Mouse (Mus musculus) fibroblast of lung, adult 2 months (primary cell): ENCODE data around the gene Fkbp14.

Experiments
- DNase-seq: peaks from one replicate; pipeline ENCODE4 v3.0.0-alpha.2; 2011; ENCODE audit warnings: low read depth

Gene Fkbp14

GRCm38 (mm10) chr6:54597208-54597607 is at the start of gene Fkbp14:
Gene Fkbp14 (minus strand): TSS chr6:54597308.
- DNase-seq, result no peak

DNA sequence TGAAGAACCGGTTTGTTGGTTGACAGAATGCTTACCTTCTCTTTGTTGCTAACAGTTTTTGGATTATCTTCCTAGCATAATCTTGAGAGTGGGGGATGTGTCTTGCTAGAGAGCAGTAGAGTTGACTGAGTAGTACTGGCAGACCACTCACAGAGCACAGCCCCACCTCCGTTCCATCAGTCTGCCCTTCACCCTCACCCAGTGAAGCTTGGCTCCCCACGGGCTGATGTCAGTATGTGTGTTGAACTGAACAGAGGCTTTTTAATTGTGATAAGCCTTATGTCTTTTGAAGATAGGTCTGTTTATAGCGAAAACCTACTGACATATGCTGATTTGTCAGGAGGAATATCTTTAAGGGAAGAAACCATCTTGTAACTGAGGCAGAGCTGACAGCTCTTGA is 46.1 kb upstream of the Fkbp14 start:
- DNase-seq, result no peak

DNA sequence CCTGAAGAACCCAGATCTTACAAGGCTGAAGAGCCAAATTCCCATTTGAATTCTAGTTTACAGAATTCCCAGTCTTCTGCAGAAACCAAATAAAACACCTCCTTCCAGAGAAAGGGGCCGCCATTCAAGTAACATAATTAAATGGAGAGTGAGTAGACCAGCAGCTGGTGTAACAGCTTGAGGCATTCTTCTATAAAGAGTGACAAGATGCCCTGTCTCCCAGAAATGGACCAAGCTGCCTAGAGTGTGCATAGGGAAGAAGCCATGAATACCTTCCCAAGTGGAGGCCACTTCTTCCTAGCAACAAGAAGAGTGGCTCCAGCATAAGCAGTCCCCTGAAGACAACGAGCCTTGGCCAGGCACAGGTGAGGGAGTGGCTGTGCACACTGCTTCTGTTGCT is 44.8 kb upstream of the Fkbp14 start:
- no peak for DNase-seq

GRCm38 (mm10) chr6:54639877-54640276 is 42.8 kb upstream of the Fkbp14 start:
- no peak for DNase-seq

DNA sequence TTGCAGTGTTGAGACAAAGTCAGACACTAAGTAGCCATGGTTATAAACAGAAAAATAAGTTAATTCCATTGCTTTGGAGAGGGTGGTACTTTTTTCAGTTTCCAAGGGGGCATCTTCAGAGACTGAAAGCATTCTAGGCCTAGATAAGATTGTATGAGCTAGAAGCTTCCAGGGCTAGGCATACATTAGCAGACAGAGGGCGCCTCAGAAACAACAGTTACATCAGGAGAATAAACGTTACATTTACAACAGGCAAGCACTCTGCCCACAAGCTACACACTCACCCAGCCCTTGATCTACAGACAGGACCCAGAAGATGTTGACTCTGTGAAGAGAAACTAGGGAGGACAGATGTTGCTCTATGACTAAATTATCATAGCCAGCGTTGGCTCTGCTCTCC is 34.4 kb upstream of the Fkbp14 start:
- DNase-seq, result no peak

DNA sequence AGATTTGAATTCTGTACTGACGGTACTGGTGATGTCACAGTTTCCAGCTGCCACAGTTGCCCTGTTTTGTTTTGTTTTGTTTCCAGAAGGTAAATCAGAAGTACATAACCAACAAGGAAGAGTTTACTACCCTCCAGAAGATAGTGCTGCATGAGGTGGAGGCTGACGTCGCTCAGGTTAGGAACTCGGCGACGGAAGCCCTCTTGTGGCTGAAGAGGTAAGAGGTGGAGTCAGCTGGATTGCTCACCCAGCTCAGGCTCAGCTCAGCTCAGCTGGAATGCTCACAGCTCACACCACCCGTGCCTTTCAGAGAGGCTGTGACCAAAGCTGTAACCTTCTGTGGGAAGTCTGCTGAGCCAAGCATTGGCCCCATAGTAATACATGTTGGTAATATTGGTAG is 32.6 kb upstream of the Fkbp14 start:
- DNase-seq, result no peak

DNA sequence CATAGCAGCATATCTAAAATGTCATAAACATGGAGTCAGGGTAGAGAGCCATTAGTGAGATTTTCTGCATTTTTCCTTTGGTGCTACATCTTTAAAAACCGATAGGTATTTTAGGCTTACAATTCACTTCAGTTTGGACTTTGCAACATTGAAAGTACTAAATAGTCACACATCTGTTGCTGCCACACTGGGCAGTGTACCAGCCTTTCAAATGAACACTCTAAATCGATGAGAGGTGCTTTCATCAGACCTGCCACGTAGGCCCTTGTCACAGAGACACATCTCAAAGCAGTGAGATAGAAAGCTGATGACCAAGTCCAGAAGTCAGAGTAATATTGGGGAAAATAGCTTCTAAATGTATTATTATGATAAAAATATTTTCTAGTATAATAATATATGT is 31.3 kb upstream of the Fkbp14 start:
- no peak for DNase-seq

- DNase-seq, result no peak
Observed at GRCm38 (mm10) chr6:54620357-54620756, 23.2 kb upstream of the Fkbp14 start.

- no peak for DNase-seq
Observed at GRCm38 (mm10) chr6:54619530-54619929, 22.4 kb upstream of the Fkbp14 start.

DNA sequence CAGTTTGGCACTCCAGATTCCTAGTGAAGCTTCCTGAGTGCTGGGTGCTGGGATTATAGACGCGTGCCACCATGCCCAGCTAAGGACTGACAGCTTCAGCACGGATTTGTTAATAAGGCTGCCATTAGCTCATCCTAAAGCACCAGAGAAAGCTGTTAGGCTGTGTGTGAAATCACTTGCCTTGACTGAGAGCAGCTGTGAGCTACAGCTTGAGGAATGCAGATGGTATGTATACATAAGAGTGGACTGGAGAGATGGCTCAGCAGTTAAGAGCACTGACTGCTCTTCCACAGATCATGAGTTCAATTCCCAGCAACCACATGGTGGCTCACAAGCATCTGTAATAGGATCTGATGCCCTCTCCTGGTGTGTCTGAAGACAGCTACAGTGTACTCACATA is 20.3 kb upstream of the Fkbp14 start:
- DNase-seq, result no peak

DNA sequence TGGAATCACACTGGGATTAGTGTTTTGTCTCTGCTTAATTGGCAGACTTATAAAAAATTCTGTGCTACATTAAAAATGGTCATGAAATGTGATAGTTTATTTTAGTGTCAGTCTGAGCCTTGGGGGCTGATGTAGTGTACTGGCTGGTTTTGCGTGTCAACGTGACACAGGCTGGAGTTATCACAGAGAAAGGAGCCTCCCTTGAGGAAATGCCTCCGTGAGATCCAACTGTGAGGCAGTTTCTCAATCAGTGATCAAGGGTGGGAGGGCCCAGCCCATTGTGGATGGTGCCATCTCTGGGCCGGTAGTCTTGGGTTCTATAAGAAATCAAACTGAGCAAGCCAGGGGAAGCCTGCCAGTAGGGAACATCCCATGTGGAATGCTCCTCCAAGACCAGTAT is 9.1 kb upstream of the Fkbp14 start:
- no peak for DNase-seq

GRCm38 (mm10) chr6:54604001-54604715 is 7.0 kb upstream of the Fkbp14 start:
- DNase-seq, result no peak

GRCm38 (mm10) chr6:54602891-54603290 is 5.8 kb upstream of the Fkbp14 start:
- no peak for DNase-seq

GRCm38 (mm10) chr6:54600681-54601347 is 3.7 kb upstream of the Fkbp14 start:
- no peak for DNase-seq

GRCm38 (mm10) chr6:54597711-54598110 is 603 bp upstream of the Fkbp14 start:
- no peak for DNase-seq

DNA sequence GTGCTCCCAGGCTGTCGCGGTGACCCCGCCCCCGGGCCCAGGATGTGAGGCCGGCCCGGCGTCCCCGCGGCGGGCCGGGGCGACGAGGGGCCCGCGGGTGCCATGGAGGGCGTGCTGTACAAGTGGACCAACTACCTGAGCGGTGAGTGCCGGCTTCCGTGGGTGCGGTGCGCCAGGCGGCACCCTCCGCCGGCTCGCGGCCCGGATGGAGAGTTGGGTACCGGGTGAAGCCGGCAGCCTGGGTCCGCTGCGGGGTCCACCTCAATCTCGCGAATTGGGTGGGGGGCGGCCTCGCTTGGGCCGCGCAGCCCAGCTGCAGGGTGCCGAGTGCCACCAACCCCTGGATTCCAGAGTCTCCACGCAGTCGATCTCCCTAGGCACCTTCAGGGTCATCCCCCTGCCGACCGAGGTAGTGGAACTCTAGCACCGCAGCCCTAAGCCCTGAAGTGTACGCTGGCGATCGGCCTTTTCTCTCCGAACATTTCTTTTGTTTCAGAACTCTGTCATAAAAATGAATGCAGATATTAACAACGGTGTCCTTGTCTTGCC is 1.7 kb downstream of the Fkbp14 start:
- DNase-seq, result no peak

DNA sequence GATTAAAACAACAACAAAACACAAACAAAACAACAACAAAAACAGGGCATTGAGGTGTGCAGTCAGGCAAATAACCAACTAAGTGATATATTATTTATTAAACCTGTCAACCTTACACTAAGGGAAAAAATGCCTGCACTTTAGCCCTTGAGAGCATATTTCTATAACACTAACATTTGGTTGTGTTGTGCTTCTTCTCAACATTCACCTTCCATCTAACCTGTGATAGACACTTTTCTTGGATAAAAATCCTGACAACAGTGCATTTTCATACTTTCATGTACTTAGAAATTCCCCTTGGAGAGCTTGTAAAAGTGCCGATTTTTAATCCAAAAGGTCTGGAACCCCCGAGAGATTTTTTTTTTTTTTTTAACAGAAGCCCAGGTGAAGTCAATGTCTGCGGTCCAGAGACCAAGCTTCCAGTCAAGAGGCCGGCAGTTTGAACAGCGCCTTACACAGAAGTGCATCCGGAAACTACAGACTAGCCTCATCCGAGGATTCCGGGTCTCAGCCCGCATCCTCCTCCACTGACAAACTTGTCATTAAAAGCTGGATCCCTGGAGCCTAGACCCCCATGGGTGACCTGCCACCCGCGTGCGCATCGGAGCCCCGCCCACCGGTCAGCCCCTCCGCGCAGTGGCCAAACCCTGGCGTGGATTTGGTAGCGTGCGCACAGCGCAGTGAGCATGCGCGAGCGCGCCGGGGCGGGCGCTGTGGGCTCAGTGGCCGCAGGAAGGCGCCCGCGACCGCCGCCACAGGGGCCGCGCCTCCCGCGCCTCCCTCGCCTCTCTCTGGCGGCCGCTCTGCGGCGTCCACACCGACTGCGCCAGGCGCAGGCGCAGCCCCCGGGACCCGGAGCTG is 2.4 kb downstream of the Fkbp14 start, which contains the start of gene Plekha8:
Plekha8 (plus strand) TSS at position 643 of the 861 bp plus-strand sequence.
- peak; percentile 64 for DNase-seq

GRCm38 (mm10) chr6:54593766-54594468 is 3.2 kb downstream of the Fkbp14 start:
- no peak for DNase-seq

- peak; percentile 92 for DNase-seq
Observed at GRCm38 (mm10) chr6:54592938-54593535, 4.1 kb downstream of the Fkbp14 start.

GRCm38 (mm10) chr6:54591778-54592177 is 5.3 kb downstream of the Fkbp14 start:
- no peak for DNase-seq

DNA sequence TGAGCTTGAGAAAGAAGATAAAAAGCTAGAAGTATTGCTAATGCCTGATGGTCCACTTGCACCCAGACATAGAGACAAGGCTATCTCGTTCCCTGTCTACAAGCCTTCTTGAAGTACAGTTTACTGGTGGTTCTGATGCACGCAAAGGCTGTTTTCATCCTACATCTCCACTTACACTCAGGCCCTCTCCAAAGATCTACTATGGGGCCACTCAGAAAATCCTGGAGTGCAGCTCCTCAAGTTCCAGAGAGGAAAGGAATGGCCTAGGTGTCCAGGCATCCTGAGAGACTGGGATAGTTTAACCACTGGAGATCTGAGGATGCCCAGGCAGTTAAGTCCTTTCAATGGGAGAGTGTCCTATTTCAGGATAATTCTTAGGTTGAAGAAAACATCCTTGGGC is 6.4 kb downstream of the Fkbp14 start:
- no peak for DNase-seq
